Mouse (Mus musculus) lung, postnatal 10 days (tissue): ENCODE measurements around the gene Aqp11.
A peak's percentile ranks its signal among the peaks of the same experiment; 100 is the strongest.

Experiments
- DNase-seq: peaks from one replicate; pipeline ENCODE4 v3.0.0; 2021

Gene Aqp11

DNA sequence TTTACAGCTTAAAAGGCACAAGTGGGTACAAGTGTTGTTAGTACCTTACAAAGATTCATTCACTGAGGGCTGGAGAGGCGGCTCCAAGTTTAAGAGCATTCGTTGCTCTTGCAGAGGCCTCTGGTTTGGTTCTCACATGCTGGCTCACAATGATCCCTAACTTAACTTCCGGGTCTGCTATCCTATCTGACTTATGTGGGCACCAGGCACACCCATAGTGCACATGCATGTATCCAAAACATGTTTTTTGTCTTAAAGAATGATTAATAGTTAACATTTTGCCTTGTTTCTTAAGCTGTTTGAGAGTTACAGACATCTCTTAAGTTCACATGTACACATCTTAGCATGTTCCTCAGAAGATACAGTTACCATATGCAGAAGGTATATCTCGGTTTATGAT, 37.9 kb downstream of the Aqp11 start:
- DNase-seq = no peak

DNA sequence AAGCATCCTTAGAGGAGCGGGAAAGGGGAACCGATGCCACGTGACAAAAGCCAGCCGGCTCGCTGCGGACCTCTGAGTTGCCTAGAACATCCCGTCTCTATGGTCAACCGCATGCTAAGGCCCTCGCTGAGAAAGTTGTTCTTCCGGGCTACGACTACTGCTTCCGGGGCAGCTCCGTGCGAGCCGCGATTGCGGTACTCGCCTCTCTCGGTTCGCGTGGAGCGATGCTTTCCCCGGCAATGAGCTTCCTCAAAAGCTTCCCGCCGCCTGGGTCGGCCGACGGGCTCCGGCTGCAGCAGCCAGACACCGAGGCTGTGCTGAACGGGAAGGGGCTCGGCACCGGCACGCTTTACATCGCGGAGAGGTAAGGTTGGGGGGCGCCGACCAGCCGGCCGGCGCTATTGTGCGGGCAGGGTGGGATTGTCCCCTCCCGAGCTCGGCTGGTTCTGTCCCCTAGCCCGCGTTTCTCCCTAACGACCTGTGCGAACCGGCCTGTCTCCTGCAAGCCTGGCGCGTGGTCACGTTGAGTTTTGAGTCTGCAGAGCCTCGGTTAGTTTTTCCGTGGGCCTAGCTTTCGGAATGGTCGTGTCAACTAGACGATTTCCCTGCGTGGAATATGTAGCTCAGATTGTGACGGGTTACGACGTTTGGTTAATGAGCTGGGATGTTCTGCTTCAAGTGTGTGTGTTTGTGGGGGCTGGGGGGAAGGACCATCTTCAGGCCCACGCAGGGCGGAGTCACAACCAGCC, 41.4 kb downstream of the Aqp11 start, which contains the start of gene Clns1a:
Gene Clns1a (plus strand): TSS at position 129 of the 749 bp plus-strand sequence.
- DNase-seq = peak; percentile 93

DNA sequence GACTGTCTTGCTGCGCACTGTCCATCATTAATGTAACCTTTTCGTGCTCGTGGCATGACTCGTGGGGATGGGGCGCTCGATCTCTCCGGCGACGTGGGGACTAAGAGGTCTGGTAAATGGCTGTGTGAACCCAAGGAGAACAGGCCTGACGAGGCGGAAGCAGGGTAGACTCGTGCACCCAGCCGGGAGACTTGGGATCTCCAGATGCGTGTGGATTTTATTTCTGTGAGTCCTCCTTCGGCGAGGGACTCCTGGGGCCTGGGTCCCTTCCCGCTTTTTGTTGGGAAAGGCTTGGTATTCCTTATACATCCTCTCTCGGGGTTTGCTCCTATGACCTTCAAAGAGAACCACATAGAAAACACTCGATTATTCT, 42.0 kb downstream of the Aqp11 start:
- DNase-seq = no peak

DNA sequence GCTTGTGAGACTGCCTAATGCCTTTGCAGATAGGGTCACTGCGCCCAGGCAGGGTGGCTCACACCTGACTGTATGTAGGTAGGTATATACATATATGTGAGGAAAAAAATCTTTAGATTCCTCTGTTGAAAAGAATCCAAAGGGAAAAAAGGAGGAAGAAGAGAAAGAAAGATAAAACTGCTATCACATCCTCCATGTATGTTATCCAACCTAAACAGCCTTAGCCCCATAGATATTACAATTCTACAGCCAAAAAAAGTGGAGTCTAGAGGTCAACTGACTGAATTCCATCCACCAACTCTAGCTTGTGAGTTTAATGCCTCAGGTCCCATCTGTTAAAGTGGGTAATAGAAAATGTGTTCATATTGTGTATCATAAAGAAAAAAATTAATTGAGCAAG, 42.6 kb downstream of the Aqp11 start:
- DNase-seq = no peak

DNA sequence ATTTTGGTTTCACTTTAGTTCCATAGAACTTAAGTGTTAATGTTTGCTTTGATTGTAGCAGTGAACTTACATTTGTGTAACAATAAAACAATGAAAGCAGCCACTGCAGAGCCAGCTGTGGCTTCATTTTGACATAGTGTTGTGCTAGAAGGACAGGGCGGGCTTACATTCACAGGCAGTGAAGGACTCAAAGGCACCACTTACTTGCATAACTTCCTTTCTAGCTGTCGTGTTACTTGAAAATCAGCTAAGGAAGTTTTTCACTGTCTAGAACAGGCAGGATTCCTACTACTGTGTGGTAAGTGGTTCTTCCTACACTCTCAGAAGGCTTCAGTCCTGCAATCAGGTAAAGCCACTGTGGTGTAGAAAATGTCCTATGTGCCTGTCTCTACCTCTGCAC, 50.3 kb downstream of the Aqp11 start:
- no peak for DNase-seq

DNA sequence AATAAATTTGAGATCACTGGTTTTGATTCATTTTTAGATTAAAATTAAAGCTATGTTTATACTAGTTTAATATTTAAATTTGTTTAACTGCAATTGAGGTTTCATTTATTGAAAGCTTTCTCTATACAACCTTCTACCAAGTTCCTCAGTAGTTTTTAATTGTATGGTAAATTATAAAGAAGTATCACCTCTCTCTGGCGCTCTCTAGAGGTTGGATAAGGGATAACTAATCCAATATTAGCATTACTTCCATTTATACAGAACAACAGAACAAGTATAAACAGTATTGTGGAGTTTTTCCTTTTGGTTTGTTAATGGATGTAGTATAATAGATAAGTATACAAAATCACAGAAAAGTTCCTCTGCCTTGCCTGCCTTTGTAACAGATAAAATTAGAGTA, 58.9 kb downstream of the Aqp11 start:
- DNase-seq = no peak
